Mouse (Mus musculus): ENCODE data around the gene Tmem132d. TPM values are rescaled to one million over a fixed set of nuclear protein-coding genes. Genes with fewer than 3 reads are reported as not detected.

The Tmem132d gene
- polyA plus RNA-seq, 1 experiment: not detected

DNA sequence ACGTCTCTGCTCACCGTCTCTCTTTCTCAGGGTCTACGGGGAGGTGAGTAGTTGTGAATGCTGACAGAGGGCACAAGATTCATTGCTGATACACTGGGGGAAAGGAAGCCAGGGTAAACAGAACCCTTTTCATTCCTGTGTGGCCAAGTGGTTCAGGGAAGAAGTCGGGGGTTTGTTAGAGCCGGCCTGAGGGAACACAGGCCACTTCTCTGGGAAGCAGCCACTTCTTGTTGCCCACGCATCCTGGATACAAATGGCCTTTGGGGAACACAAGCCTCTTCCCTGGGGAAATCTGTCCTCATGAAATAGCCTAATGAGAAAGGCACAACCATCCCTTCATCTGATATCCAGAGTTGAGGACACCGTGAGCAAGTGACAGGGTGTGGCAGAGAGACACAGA is 96.0 kb downstream of the Tmem132d start:
- TF ChIP-seq CTCF (conservative IDR thresholded peaks at IDR 0.05; ENCODE audit: insufficient read depth, insufficient read length, low read depth, low read length): no peak
- no peak for TF ChIP-seq POLR2A (IDR thresholded peaks at IDR 0.05; ENCODE audit: low read depth, low read length)
- no peak for DNase-seq

DNA sequence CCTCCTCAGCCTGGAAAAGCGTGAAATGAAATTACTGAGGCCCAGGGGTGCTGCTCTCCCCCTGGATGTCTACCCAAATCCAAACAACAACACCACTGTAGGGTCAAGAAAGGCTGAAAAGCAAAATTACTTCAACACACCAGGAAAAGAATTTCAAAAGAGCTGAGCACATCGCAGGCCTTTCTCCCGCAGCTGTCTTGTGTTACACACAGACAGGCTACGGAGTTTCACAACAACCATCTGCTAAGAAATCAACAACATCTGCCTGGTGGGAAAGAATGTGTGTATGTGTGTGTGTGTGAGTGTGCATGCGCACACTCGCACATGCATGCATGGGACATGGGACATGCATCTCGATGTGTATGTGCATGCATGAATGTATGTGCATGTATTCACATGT is 100.1 kb downstream of the Tmem132d start:
- no peaks in the 10 kb centered on the region for H3K36me3 ChIP-seq (ENCODE audit: control insufficient read depth, insufficient read depth, low read length)
- WGBS: 79% methylated on average over 7 of the region's 7 CpGs
- DNase-seq: no peak
- H3K4me3 ChIP-seq (ENCODE audit: insufficient read depth, low read depth, low read length): no peak overlapping the region
- H3K27ac ChIP-seq (ENCODE audit: insufficient read depth, low read depth, low read length): no peak overlapping the region
- TF ChIP-seq CTCF (conservative IDR thresholded peaks at IDR 0.05; ENCODE audit: insufficient read depth, insufficient read length, low read depth, low read length): no peak
- no peak for TF ChIP-seq POLR2A (IDR thresholded peaks at IDR 0.05; ENCODE audit: low read depth, low read length)
- no peaks in the 10 kb centered on the region for H3K4me1 ChIP-seq (ENCODE audit: control insufficient read depth, insufficient read depth, low read length)
- H3K27me3 ChIP-seq (replicated peaks; ENCODE audit: control insufficient read depth, insufficient read depth, low read length): no peaks in the 10 kb centered on the region

More for the DNA sequence above, 96.0 kb downstream of the Tmem132d start:
- Histone ChIP-seq H3K27me3 (replicated peaks; ENCODE audit: control insufficient read depth, insufficient read depth, low read length) (no peaks in the 10 kb centered on the region), H3K4me3 (ENCODE audit: insufficient read depth, low read depth, low read length) (no peak overlapping the region), H3K27ac (ENCODE audit: insufficient read depth, low read depth, low read length) (no peak overlapping the region), H3K36me3 (ENCODE audit: control insufficient read depth, insufficient read depth, low read length) (no peaks in the 10 kb centered on the region), H3K4me1 (ENCODE audit: control insufficient read depth, insufficient read depth, low read length) (no peaks in the 10 kb centered on the region)
- 46% methylated on average over 7 of the region's 7 CpGs for WGBS

DNA sequence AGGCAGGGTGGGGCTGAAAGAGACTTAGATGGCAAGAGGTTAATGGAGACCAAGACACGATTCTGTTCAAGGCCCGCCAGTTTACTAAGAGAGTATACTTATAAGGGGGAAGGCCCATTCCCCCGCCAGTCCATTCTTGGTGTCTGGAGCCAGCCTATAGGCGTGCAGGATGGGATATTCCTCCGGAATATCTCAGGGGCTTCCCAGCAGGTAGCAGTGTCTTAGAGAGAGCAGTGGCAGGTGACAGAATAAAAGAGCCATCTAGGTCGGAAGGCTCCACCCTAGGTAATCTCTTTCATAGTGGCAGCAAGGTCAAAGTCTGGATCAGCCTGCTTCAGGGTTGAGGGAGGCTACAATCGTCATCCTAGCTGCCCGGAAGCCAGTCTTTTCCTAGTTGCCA is 102.5 kb downstream of the Tmem132d start:
- Histone ChIP-seq H3K4me3 (ENCODE audit: insufficient read depth, low read depth, low read length) (no peak overlapping the region), H3K4me1 (ENCODE audit: control insufficient read depth, insufficient read depth, low read length) (no peaks in the 10 kb centered on the region), H3K27ac (ENCODE audit: insufficient read depth, low read depth, low read length) (no peak overlapping the region), H3K36me3 (ENCODE audit: control insufficient read depth, insufficient read depth, low read length) (no peaks in the 10 kb centered on the region), H3K27me3 (replicated peaks; ENCODE audit: control insufficient read depth, insufficient read depth, low read length) (no peaks in the 10 kb centered on the region)
- no peak for DNase-seq
- WGBS: 87% methylated on average over 8 of the region's 8 CpGs
- TF ChIP-seq CTCF (conservative IDR thresholded peaks at IDR 0.05; ENCODE audit: insufficient read depth, insufficient read length, low read depth, low read length): no peak
- no peak for TF ChIP-seq POLR2A (IDR thresholded peaks at IDR 0.05; ENCODE audit: low read depth, low read length)

DNA sequence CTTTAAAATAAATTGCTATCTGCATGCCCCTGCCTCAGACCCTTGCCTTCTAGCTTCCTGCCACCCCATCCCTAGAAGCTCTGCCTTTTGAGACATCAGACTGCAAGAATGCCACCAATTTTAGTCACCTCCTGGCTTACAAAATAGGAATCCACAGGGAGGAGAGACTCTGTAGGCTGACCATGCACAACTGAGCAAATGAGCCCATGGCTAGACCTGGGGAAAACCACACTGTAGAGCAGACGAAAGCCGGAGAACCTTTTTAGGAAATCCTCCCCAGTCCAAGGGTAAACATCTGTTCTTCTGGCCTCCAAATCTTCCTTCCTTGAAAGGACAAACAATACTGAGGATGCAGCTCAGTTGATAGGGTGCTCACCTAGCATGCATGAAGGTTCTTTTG is 130.5 kb downstream of the Tmem132d start:
- no peak for DNase-seq
- no peaks in the 10 kb centered on the region for H3K36me3 ChIP-seq (ENCODE audit: control insufficient read depth, insufficient read depth, low read length)
- H3K4me3 ChIP-seq (ENCODE audit: insufficient read depth, low read depth, low read length): no peak overlapping the region
- no peak overlapping the region for H3K27ac ChIP-seq (ENCODE audit: insufficient read depth, low read depth, low read length)
- TF ChIP-seq CTCF (conservative IDR thresholded peaks at IDR 0.05; ENCODE audit: insufficient read depth, insufficient read length, low read depth, low read length) (no peak), POLR2A (IDR thresholded peaks at IDR 0.05; ENCODE audit: low read depth, low read length) (no peak)
- WGBS: 68% methylated on average over 2 of the region's 2 CpGs
- no peaks in the 10 kb centered on the region; the same call in 1 of the 2 replicates for H3K27me3 ChIP-seq (replicated peaks; ENCODE audit: control insufficient read depth, insufficient read depth, low read length)
- no peaks in the 10 kb centered on the region for H3K4me1 ChIP-seq (ENCODE audit: control insufficient read depth, insufficient read depth, low read length)

DNA sequence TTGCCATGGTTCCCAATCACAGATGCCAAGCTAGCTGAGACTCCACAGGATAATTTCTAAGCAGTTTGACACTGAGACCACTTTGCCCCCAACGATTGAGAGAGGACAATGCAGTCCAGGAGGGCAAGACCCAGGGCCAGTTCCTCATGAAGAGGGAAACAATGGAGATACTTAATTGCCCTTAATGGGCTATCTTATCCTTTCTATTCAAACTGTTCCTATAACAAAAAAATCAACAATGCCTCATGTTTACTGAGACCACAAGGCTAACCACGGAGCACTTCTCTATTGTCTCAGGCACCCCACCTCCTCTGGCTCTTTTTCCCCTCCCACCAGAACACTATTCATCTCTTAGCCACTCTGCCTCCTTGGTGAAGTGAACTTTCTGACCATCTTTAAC is 141.7 kb downstream of the Tmem132d start:
- H3K4me3 ChIP-seq (ENCODE audit: insufficient read depth, low read depth, low read length): no peak overlapping the region
- WGBS: 54% methylated on average over 2 of the region's 2 CpGs
- no peak for DNase-seq
- no peak overlapping the region for H3K27ac ChIP-seq (ENCODE audit: insufficient read depth, low read depth, low read length)
- TF ChIP-seq POLR2A (IDR thresholded peaks at IDR 0.05; ENCODE audit: low read depth, low read length) (no peak), CTCF (conservative IDR thresholded peaks at IDR 0.05; ENCODE audit: insufficient read depth, insufficient read length, low read depth, low read length) (no peak)
- no peaks in the 10 kb centered on the region for H3K36me3 ChIP-seq (ENCODE audit: control insufficient read depth, insufficient read depth, low read length)
- no peaks in the 10 kb centered on the region for H3K27me3 ChIP-seq (replicated peaks; ENCODE audit: control insufficient read depth, insufficient read depth, low read length)
- H3K4me1 ChIP-seq (ENCODE audit: control insufficient read depth, insufficient read depth, low read length): no peaks in the 10 kb centered on the region

DNA sequence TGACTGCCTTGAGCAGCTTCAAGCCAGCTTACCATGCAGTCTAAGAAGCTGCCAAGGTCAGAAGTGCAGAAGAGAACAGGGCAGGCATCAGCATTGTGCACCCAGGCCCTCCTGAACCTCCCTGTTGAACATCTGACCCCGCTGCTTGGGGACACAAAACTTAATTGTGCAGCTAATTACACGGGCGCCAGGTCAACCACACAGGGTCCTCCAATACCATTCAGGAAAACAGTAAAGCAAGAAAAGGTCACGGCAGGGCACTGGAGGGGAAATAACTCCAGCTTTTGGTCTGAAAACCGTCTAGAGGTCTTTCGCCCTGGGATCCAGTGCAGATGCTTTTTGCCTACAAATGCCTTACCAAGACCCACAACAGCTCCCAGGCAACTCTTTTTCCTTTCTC is 159.6 kb downstream of the Tmem132d start:
- DNase-seq: no peak
- Histone ChIP-seq H3K4me1 (ENCODE audit: control insufficient read depth, insufficient read depth, low read length) (no peaks in the 10 kb centered on the region), H3K27ac (ENCODE audit: insufficient read depth, low read depth, low read length) (no peak overlapping the region), H3K27me3 (replicated peaks; ENCODE audit: control insufficient read depth, insufficient read depth, low read length) (no peaks in the 10 kb centered on the region), H3K4me3 (ENCODE audit: insufficient read depth, low read depth, low read length) (no peak overlapping the region), H3K36me3 (ENCODE audit: control insufficient read depth, insufficient read depth, low read length) (no peaks in the 10 kb centered on the region)
- TF ChIP-seq POLR2A (IDR thresholded peaks at IDR 0.05; ENCODE audit: low read depth, low read length): no peak
- no peak for TF ChIP-seq CTCF (conservative IDR thresholded peaks at IDR 0.05; ENCODE audit: insufficient read depth, insufficient read length, low read depth, low read length)
- WGBS: 19% methylated on average over 6 of the region's 6 CpGs

DNA sequence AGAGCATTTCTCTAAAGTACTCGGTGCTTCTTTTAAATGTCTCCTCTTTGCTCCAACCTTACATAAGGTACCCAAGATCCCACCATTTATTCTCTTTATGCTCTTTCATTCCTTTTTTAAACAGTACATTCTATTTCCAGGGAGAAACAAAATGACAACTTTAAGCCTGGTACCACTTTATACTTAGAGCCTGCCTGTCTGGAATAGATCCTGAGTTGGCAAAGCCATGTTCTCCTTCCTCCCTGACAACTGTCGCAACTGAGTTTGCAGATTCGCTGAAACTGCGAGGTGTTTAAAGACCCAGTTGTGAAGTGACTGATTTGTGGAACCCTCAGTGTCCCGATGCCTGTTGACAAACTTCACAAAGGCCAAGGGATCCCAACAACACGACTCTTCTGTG is 165.5 kb downstream of the Tmem132d start:
- Histone ChIP-seq H3K36me3 (ENCODE audit: control insufficient read depth, insufficient read depth, low read length) (no peaks in the 10 kb centered on the region), H3K4me1 (ENCODE audit: control insufficient read depth, insufficient read depth, low read length) (no peaks in the 10 kb centered on the region), H3K4me3 (ENCODE audit: insufficient read depth, low read depth, low read length) (no peak overlapping the region), H3K27ac (ENCODE audit: insufficient read depth, low read depth, low read length) (no peak overlapping the region), H3K27me3 (replicated peaks; ENCODE audit: control insufficient read depth, insufficient read depth, low read length) (no peaks in the 10 kb centered on the region)
- no peak for DNase-seq
- WGBS: 90% methylated on average over 6 of the region's 6 CpGs
- TF ChIP-seq CTCF (conservative IDR thresholded peaks at IDR 0.05; ENCODE audit: insufficient read depth, insufficient read length, low read depth, low read length) (no peak), POLR2A (IDR thresholded peaks at IDR 0.05; ENCODE audit: low read depth, low read length) (no peak)

DNA sequence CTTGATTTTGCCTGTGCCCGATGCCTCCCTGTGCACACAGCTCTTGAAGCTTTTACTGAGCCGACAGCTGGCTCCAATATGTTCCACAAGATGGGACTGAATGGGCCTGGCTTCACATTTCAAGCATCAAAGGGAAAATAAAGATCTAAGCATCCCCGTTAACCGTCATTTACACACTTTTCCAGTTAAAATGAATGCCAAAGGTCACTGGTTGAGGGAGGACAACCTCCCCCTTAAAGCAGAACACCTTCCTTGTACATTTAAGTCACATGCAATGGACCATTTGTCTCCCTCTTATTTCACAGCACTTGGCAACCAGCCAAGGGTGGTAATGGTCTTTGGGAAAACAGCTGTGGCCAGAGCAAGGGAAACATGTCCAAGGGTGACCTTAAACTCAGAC is 188.7 kb downstream of the Tmem132d start:
- no peak for TF ChIP-seq CTCF (conservative IDR thresholded peaks at IDR 0.05; ENCODE audit: insufficient read depth, insufficient read length, low read depth, low read length)
- no peak for DNase-seq
- Histone ChIP-seq H3K4me3 (ENCODE audit: insufficient read depth, low read depth, low read length) (no peak overlapping the region), H3K36me3 (ENCODE audit: control insufficient read depth, insufficient read depth, low read length) (no peaks in the 10 kb centered on the region), H3K27me3 (replicated peaks; ENCODE audit: control insufficient read depth, insufficient read depth, low read length) (no peaks in the 10 kb centered on the region), H3K4me1 (ENCODE audit: control insufficient read depth, insufficient read depth, low read length) (no peaks in the 10 kb centered on the region), H3K27ac (ENCODE audit: insufficient read depth, low read depth, low read length) (no peak overlapping the region)
- 22% methylated on average over 4 of the region's 4 CpGs for WGBS
